Mouse (Mus musculus) lung, adult 18-20 months (tissue): Measurements from ENCODE around the gene Slc7a1.

ENCODE experiments used
- DNase-seq, 2 experiments: peaks; one replicate each; pipeline ENCODE4 v3.0.0; 2022; ENCODE audit warnings: mixed read lengths in 2 of 2

Slc7a1 gene

DNA sequence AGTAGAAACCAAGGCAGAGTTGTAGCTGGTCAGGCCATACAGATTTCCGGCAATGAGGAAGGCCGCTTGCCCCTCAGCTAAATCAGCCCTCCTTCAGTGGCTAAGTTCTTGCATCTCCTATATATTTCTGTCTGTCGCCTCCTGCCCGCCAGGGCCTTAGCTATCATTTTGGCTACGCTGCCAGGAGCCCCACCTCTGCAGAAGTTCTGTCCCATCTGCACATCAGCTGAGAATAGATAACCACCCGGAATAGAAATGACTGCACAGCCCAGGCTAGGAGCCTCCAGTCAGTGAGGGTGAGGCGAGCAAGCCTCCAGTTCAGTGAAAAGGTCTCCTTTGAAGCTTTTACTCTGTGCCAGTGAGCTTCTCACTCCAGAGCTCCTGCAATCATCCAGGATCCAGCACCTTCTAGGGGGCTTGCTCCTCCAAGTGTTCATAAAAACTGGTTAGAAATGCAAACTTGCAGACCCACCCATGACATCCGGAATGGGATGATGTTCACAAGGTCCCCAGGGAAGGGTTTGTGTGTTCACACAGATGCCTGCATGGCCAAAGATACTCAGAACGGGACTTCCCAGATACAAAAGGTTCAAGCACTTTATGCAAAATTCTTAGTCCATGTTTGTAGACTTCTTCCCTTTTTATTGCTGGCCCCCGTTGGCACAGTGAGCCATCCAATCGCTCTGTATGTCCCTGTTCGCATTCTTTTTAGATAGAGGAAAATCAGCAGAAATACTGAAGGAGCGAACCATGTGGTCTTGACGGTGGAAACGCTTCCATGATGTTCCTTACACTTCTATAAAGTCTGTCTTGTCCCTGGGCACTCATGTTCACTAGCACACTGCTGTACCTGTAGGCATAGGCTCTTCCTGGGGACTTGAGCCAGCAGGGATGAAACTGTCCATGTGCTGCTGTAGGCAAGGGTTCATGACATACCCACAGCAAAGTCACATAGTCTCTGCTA is 10.4 kb downstream of the Slc7a1 start:
- DNase-seq, result no peak

DNA sequence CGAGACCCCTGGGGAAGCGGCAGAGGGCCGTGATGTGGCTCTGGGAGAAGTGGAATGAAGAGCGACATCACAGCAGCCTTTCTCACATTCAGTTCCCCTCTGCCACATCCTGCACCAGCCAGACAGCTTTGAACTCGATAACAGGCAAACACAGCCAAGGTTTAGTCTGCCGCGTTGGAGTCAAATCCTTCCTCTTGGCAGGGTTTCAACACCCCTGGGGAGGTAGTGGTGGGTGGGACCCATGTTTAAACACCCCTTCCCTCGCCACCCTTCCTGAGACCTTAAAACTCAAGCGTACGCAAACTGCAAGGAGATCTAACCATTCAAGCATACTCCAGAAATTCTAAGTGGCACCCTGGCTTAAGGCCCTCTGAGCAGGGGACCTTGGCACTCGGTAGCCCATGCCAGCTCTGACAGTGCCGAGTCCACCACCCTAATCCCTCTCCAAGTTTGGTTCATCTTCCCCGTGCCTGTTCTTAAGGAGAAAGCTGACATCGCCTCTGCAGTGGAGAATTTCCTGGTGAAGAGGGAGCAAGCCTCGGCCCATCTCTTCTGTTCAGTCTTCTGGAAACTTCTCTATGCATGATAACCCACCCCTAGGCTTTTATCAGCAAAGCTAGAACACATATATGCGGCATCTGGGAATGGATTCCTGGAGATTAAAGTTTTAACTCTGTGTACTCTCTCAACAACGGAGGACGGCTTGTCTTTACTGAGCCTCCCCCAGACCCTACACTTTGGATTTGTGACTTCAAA is 11.3 kb downstream of the Slc7a1 start:
- peak in 1 of 2 experiments; percentile 32 for DNase-seq

DNA sequence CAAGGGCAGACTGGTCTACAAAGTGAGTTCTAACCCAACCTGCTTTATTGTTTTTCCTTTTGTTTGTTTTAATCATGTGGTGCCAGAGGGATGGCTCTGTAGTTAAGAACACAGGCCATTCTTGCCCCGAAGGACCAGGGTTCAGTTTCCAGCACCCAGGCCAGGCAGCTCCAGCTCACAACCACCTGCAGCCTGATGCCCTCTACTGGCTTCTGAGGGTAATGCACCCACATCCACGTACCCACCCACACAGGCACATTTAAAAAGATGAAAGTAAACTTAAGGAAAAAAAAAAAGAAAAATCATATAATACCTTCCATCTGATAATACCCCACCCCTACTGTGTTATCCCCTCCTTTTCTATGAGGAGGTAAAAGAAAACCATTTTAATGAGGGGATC is 11.9 kb downstream of the Slc7a1 start:
- DNase-seq, result no peak

DNA sequence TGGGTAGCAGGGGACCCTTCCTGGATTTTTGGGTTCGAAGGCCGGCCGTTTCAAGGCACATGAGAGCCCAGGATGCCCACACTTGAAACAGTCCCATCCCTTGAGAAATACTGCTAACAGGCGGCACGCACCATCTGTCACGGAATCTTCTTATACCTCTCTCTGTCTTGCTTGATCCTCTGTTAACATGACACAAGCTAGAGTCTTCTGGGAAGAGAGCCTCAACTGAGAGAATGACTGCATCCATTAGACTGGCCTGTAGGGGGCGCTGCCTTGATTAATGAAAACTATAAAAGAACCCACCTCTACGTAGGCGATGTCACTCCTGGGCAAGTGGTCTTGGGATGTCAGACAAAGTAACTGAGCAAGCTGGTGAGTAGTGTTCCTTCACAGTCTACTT is 13.2 kb downstream of the Slc7a1 start:
- DNase-seq, result no peak

DNA sequence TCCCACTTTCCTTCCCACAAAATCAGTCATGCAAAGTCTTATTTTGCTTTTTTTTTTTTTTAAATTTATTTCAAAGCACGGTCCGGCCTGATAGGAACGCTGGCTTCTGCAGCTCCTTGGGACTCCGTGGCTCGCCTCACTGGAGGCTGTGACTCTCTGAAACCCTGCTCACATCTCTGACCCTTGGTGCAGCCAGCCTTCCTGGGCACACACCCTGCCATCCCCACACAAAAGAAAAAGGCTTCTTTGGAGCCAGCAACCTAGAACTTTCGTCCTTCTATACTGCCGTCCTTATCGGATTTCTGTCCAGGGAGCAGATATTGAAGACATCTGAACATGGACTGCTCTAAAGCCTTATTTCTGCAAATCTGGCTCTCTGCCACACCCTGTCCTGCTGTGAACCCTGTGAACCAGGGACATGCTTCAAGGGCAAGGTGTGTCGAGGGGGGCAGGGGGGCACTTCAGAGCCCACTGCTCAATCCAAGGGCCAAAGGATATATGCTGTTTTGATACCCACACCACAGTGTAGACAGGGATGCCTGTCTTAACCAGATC is 15.1 kb downstream of the Slc7a1 start:
- no peak for DNase-seq

DNA sequence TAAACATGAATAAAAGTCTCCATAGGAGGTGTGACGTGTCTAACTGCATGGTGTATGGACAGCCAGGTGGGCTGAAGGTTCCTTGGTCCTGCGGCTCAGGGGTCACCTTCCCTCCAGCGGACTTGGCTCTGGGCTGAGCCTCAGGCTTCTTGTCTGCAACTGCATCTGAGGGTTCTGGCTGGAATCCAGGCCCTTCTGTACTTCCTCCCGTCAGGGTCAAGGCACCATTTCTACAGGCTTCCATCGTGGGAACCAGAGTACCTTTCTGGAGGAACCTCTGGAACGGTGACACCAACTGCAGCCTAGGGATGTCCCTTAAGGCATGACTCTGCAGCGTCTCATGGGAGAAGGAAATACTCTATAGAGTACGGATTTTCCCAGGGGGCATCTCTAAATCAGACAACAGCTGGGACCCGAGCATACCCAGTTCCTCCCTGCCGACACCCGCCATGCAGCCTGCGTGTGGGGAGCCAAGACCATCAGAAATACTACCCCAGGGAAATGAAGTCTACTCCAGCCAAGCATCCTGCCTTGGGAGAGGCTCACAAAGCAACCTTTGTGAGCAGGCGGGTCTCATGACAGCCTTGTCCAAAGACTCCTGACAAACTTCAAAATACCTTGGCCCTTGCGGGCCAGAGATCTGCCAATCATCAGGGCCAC is 15.7 kb downstream of the Slc7a1 start:
- DNase-seq, result no peak

DNA sequence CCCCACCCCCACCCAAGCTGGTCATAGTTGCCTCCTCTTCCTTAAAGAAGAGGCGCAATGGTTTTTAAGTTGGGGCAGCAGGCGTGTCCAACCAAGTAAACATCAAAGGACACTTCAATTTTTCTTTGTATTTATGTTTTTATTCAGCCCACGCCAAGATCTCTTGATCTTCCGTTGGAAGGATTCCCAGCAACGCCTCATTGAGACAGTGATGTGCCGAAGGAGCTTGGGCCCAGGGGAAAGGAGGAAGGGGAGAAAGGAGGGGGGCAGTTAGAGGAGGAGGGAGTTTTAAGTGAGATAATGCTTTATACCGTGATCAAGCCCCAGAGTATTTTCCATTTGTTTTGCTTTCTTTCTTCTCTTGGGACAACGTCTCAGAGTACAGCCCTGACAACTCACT is 18.6 kb downstream of the Slc7a1 start:
- no peak for DNase-seq

DNA sequence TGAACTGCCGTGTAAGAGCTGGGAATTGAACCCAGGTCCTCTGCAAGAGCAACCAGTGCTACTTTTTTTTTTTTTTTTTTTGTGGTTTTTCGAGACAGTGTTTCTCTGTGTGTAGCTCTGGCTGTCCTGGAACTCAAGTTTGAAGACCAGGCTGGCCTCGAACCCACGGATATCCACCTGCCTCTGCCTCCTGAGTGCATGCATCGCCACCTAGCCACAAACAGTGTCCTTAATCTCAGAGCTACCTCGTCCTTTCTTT is 19.5 kb downstream of the Slc7a1 start:
- no peak for DNase-seq

DNA sequence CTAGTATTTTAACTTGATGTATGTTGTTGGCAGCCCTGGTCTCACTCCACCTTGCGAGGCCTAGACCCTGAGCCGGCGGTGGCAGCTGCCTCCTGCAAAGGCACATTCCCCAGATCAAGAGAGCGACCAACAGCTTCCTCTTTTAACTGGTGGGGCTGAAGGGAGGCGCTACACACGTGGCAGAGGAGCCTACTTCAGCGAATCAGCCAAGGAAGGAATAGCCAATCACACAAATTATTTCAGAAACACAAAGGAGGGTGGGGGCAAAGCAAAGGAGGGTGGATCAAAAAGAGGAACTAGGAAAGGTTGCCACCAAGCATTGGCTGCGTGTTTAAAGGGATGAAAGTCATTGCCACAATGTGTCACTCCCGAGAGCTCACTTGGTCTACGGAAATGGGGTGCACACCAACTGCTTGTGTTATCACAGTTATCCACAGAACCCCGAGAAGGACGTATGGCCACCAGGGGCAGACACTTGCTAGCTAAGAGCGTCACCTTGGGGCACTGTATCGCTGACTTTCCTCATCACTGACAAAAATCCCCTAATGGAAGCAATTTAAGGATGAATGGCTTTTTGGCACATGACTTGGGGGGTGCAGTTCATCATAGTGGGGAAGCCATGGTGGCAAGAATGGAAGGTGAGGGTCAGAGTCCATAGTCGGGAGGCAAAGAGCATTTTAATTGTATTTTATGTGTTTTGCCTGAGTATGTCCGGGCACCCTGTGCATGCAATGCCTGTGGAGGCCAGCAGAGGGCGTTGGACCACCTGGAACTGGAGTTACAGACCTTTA is 20.1 kb downstream of the Slc7a1 start:
- peak; percentile 15 to 29 for DNase-seq

DNA sequence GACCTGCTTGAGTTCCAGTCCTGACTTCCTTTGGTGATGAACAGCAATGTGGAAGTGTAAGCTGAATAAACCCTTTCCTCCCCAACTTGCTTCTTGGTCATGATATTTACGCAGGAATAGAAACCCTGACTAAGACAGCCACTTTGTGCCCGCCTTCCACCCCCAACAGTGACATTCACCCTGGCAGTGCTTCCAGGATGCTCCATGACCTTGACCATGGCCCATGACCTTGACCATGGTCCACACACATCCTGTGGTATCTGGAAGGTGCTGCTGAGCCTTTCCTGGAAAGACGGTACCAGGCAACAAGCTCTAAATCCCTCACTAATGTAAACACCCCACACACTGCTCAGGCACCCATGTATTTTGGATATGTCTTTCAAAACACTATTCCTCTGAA is 21.0 kb downstream of the Slc7a1 start:
- DNase-seq, result no peak

DNA sequence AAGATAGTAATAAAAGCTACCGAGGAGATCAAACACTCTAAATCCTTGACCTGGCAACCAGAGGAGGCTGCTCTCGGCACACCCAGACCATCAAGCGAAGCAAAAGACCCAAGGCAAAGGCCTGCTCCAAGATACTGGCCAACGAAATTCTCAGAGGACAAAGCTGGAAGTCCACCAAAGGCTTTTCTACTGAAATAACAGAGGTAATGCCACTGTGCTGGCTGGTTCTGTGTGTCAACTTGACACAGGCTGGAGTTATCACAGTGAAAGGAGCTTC is 21.5 kb downstream of the Slc7a1 start:
- no peak for DNase-seq

DNA sequence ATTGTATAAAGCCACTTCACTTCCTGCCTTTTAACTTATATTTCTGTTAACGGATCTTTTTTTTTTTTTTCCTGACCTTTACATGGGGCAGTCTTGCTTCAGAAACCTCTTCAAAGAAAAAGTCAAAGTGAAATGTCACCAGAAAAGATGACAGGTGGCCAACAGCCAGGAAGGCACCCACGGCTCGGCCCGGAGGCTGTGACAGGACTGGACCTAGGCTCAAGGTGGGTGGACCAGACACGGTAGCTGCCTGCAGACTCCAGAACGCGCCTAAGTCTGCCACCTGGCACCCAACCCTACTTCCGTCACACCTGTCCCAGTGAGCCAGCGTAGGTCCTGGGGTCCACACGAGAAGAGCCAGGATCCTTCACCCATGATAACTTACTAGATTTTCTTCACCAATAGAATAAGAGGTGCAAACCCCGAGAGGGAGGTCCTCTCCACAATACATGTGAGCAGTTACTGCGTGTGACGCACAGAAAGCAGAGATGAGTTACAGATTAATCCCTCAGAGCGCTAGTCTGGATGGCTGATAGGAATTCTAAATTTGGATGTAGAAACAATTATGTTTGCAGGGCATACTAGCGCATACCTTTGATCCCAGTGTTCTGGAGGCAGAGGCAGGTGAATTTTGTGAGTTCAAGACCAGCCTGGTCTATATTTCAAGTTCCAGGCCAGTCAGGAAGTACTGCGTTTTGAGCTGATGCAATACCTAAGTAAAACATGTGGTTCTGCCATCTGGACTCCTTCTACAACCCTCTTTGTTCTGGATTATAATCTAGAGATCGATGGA is 22.1 kb downstream of the Slc7a1 start:
- DNase-seq, result no peak

DNA sequence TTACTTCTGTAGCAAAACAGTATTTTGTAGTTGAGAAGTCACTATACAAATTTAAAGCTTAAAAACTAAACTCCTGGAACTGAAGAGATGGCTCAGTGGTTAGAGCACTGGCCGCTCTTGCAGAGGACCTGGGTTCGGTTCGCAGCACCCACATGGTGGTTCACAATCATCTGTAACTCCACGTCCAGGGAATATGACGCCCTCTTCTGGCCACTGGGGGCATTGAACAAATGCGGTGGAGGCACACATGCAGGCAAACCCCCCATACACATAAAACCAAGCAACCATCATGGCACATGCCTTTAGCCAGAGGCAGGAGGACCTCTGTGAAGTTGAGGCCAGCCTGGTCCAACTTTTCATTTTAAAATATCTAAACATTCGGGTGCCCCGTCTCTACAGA is 23.3 kb downstream of the Slc7a1 start:
- no peak for DNase-seq

DNA sequence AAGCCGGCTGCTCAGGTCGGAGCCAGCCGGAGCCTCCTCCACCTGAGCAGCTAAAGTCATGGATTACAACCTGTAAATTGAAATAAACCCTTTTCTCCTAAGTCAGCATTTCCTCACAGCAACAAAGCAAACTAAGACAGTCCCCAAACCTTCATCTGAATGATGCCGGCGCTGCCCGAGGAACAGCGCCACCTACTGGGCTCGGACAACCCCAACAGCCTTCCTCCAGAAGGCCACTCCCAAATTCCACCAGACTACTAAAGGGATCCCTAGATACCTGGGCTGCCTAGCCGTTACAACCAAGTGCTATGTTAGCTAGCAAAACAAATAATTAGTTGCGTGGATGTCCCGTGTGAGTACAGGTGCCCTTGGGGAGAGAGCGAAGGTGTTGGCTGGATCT is 24.2 kb downstream of the Slc7a1 start:
- DNase-seq, result no peak

DNA sequence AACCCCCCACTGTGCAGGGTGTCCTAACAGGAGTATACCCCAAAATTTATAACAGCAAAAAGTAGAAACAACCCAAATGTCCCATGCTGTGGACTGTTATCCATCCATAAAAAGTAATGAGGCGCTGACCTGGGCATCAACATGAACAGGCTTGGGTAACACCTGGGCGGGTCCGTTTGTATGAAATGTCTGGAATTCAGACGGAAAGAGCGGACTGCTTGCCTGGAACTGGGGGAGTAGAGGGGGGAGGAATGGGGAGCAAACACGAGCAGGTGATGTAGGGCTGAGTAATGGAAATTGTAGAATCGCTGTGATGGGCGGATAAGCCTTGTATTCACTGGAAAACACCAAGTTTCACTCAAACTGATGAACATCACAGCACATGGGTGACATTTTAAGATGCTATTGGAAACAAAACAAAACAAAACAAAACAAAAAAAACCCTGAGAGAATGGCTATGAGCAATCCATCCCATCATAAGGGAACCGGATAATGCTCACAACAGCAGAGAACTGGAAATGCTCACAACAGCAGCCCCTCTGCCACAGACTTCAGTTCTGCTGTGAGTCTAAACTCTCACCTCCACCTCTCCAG is 26.5 kb downstream of the Slc7a1 start:
- peak; percentile 38 to 42 for DNase-seq

DNA sequence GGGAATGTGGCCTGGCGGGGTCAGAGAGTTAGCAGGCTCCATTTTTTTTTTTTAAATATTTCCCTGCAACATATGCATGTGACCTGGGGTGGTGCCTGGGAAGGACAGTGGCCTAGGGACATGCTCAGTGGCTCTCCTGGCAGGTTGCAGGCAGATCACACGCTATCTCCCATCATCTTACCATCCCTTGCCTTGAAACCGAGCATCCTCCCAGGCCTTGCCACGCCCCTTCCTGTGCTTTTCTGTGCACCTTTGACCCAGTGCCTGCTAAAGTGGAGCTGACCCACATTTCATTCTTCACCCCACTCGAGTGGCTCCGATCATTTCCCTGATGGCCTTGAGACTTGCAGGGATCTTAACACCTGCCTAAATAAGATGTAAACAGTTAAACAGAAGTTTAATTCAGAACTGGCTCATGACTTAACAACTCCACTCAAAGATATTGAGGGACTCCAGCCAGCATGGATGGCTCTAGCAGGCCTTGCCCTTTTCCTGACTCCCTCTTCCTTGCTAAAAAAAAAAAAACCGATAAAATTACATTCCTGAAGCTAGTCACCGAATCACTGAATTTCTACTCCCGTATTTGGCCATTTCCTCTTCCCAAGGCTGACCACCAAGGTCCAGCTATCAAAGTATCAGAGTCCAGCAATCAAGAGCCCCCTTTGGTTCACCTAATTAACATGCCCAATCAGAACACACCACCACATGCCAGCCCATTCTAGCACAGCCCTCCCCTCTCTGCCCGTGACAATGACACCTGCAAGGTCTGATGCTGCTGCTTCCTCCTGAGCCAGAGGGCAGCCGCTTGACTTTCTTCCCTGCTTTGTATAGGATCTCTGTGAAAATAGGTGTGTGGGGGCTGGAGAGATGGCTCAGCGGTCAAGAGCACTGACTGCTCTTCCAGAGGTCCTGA is 27.4 kb downstream of the Slc7a1 start:
- no peak for DNase-seq

DNA sequence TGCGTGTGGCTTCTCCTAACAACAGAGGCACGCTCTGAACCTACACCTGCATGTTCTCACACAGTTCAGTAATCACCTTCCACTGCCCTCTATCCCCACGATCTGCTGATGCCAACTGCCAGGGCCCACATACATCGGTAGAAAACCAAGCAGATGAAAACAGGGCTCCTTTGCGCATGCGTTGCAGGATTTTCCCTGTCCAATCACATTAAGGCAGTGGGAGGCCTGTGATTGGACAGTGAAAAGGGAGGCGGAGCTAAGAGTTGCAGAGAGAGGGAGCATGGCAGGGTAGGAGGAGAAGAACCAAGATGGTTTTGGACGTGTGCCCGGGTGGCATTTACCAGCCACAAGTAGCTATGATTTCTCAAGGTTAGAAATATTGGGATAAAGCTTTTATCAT is 28.3 kb downstream of the Slc7a1 start:
- no peak for DNase-seq

DNA sequence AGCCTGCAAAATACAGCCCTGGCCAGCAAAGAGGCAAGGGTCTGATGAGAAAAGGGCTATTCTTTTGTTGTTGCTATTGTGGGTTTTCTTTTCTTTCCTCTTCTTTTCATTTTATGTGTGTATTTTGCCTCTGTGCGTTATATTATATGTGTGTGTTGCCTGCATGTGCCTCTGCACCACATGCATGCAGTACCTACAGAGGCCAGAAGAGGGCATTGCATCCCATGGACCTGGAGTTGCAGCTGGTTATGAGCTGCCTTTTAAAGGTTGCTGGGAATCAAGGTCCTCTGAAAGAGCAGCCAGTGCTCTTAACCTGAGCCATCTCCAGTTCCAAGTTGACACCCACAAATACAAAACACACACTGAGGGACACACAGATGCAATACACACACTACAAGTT is 29.1 kb downstream of the Slc7a1 start:
- DNase-seq, result no peak

DNA sequence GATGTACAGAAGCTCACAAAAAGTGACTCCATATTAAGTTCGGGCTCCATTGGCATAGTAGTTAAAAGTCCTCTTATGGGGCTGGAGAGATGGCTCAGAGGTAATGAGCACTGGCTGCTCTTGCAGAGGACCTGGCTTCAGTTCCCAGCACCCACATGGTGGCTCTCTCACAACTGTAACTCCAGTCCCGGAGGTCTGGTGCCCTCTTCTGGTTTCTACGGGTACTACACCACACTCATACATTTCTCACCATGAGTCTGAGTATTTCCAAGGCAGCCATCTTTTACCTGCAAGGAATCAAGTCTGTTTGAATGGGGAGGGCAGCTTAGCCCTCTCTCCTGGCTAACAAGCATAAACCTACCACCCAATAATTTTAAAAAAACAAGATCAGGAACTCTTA is 30.5 kb downstream of the Slc7a1 start:
- DNase-seq, result no peak

DNA sequence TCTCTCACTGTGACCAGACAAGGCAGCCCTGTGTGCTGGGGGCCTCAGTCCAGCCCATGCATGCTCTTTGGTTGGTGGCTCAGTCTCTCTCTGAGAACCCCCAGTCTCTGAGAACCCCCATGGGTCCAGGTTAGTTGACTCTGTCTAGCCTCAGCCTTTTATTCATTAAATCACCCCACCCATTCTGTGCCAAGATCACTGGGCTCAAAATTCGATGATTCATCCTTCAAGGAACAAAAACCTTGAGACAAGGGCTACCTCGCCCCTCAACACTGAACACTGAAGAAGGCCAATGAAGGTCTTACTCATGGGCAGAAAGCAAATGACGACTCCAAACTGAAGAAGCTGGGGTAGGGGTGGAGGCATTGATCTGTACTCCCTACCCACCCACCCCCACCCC is 31.9 kb downstream of the Slc7a1 start:
- no peak for DNase-seq

DNA sequence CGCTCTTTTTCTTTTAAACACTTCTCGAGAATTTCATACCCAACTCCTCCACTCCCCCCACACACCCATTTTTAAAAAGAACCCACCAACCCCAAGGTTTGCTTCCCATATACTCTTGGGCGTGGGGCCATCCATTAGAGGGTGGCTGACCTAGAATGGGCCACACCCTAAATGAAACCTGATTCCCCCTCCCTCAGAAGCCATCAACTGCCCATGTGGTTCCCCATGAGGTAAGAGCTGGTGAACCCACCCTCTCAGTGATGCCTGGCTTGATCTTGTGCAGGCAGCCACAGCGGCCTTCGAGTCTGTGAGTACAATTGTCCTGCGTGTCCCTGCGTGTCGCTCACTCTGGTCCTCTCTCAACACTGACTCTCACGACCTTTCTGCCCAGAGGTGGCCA is 33.2 kb downstream of the Slc7a1 start:
- no peak for DNase-seq
